Mouse (Mus musculus): Measurements from ENCODE around the gene Pecam1.
"Not testable (repeated sequence)": the region's sequence is repeated elsewhere in the genome, so short reads cannot be mapped to it uniquely, and the experiment has no call there.

The Pecam1 gene

GRCm38 (mm10) chr11:106750121-106750751 lies at the start of gene Pecam1:
Gene Pecam1 (minus strand): TSS chr11:106750628.
- DNase-seq, result no peak

GRCm38 (mm10) chr11:106795679-106796078 lies 45.3 kb upstream of the Pecam1 start:
- no peak for DNase-seq

- no peak for DNase-seq
Measured at GRCm38 (mm10) chr11:106793846-106794245, 43.4 kb upstream of the Pecam1 start.

GRCm38 (mm10) chr11:106789649-106790048 lies 39.2 kb upstream of the Pecam1 start:
- DNase-seq, result no peak

GRCm38 (mm10) chr11:106788775-106789459 lies 38.5 kb upstream of the Pecam1 start, which contains the start of the genes Ddx5 and Cep95:
Gene Ddx5 (minus strand): TSS chr11:106789185.
Gene Cep95 (plus strand): TSS chr11:106789252.
- peak; percentile 90 for DNase-seq

GRCm38 (mm10) chr11:106788026-106788774 lies 37.8 kb upstream of the Pecam1 start:
- DNase-seq, result peak; percentile 100

GRCm38 (mm10) chr11:106787131-106788025 lies 37.0 kb upstream of the Pecam1 start:
- peak; percentile 85 for DNase-seq

- DNase-seq, result no peak
Measured at GRCm38 (mm10) chr11:106785043-106785442, 34.6 kb upstream of the Pecam1 start.

GRCm38 (mm10) chr11:106784476-106784875 lies 34.0 kb upstream of the Pecam1 start:
- no peak for DNase-seq

GRCm38 (mm10) chr11:106782841-106783764 lies 32.7 kb upstream of the Pecam1 start:
- no peak for DNase-seq

GRCm38 (mm10) chr11:106782271-106782670 lies 31.8 kb upstream of the Pecam1 start:
- DNase-seq, result not testable (repeated sequence)

- DNase-seq, result no peak
Measured at GRCm38 (mm10) chr11:106780590-106781220, 30.3 kb upstream of the Pecam1 start.

- no peak for DNase-seq
Measured at GRCm38 (mm10) chr11:106780089-106780425, 29.6 kb upstream of the Pecam1 start.

GRCm38 (mm10) chr11:106779388-106780088 lies 29.1 kb upstream of the Pecam1 start, which contains the start of gene Polg2:
Gene Polg2 (minus strand): TSS chr11:106779537.
- peak; percentile 88 for DNase-seq

GRCm38 (mm10) chr11:106778589-106779387 lies 28.4 kb upstream of the Pecam1 start:
- DNase-seq, result no peak

- no peak for DNase-seq
Measured at GRCm38 (mm10) chr11:106778132-106778531, 27.7 kb upstream of the Pecam1 start.

- DNase-seq, result no peak
Measured at GRCm38 (mm10) chr11:106777395-106777794, 27.0 kb upstream of the Pecam1 start.

- no peak for DNase-seq
Measured at GRCm38 (mm10) chr11:106776960-106777359, 26.5 kb upstream of the Pecam1 start.

GRCm38 (mm10) chr11:106773061-106773460 lies 22.6 kb upstream of the Pecam1 start:
- no peak for DNase-seq

All from right cerebral cortex, postnatal 4 days (tissue).